Mouse (Mus musculus) spleen, postnatal 14 days (tissue): Measurements from ENCODE around the gene Lmntd1.
"Not testable (repeated sequence)": the region's sequence is repeated elsewhere in the genome, so short reads cannot be mapped to it uniquely, and the experiment has no call there.

Source experiments
- DNase-seq, 2 experiments: peaks; one replicate each; pipeline ENCODE4 v3.0.0; 2021 to 2022; ENCODE audit warnings: low spot score in 2 of 2

The Lmntd1 gene

GRCm38 (mm10) chr6:145341301-145342193, 272.6 kb downstream of the Lmntd1 start:
- DNase-seq: peak; percentile 39 to 70

GRCm38 (mm10) chr6:145340657-145341146, 273.4 kb downstream of the Lmntd1 start:
- peak; percentile 86 to 89 for DNase-seq

- DNase-seq: peak; percentile 25 to 28
These were observed 274.0 kb downstream of the Lmntd1 start for GRCm38 (mm10) chr6:145339956-145340656.

GRCm38 (mm10) chr6:145338571-145339294, 275.4 kb downstream of the Lmntd1 start:
- DNase-seq: no peak

GRCm38 (mm10) chr6:145337521-145337920, 276.6 kb downstream of the Lmntd1 start:
- DNase-seq: not testable (repeated sequence)

- DNase-seq: no peak
These were observed 278.0 kb downstream of the Lmntd1 start for GRCm38 (mm10) chr6:145335876-145336768.

- DNase-seq: no peak
These were observed 279.9 kb downstream of the Lmntd1 start for GRCm38 (mm10) chr6:145334211-145334610.

- no peak for DNase-seq
These were observed 287.8 kb downstream of the Lmntd1 start for GRCm38 (mm10) chr6:145326141-145326806.

GRCm38 (mm10) chr6:145325095-145325494, 289.0 kb downstream of the Lmntd1 start:
- no peak for DNase-seq

GRCm38 (mm10) chr6:145324470-145324869, 289.6 kb downstream of the Lmntd1 start:
- no peak for DNase-seq

- DNase-seq: no peak
These were observed 291.9 kb downstream of the Lmntd1 start for GRCm38 (mm10) chr6:145322246-145322645.

- no peak for DNase-seq
These were observed 294.0 kb downstream of the Lmntd1 start for GRCm38 (mm10) chr6:145320156-145320555.
